Mouse (Mus musculus) neural tube, embryonic 14.5 days (tissue): ENCODE data around the gene Tgfbrap1. TPM values are rescaled to one million over a fixed set of nuclear protein-coding genes. Genes with fewer than 3 reads are reported as not detected.
A peak's percentile ranks its signal among the peaks of the same experiment; 100 is the strongest.

ENCODE experiments used
- ATAC-seq: fragments of 200-750 bp; cut with Nextera tagmentation; 2 replicates; pipeline ENCODE4 v1.8.0; 2017; ENCODE audit warnings: low read depth, mild to moderate bottlenecking, moderate TSS enrichment, moderate library complexity
- H3K27ac ChIP-seq: fragments of 300-500 bp; sonication (generic); 2 replicates; pipeline ENCODE4 v1.5.1; 2014; ENCODE audit warnings: low read depth, mild to moderate bottlenecking, control low read depth, low read length, moderate library complexity, mixed read lengths
- H3K27me3 ChIP-seq: fragments of 300-500 bp; sonication (generic); 2 replicates; pipeline ENCODE4 v1.6.1; 2014; ENCODE audit warnings: low read length; ENCODE audit not compliant: control insufficient read depth, insufficient read depth
- H3K36me3 ChIP-seq: fragments of 300-500 bp; sonication (generic); 2 replicates; pipeline ENCODE4 v1.6.1; 2014; ENCODE audit warnings: low read length, mixed read lengths; ENCODE audit not compliant: control insufficient read depth, insufficient read depth
- H3K4me1 ChIP-seq: fragments of 300-500 bp; sonication (generic); 2 replicates; pipeline ENCODE4 v1.6.1; 2014; ENCODE audit warnings: low read length; ENCODE audit not compliant: control insufficient read depth, insufficient read depth
- H3K4me2 ChIP-seq: fragments of 300-500 bp; sonication (generic); 2 replicates; pipeline ENCODE4 v1.6.1; 2014; ENCODE audit warnings: mild to moderate bottlenecking, low read depth, low read length, control low read depth
- H3K4me3 ChIP-seq: fragments of 300-500 bp; sonication (generic); 2 replicates; pipeline ENCODE4 v1.5.1; 2014; ENCODE audit warnings: low read depth, low read length, control low read depth, mixed read lengths
- H3K9ac ChIP-seq: fragments of 300-500 bp; sonication (generic); replicated peaks from 2 replicates; pipeline ENCODE4 v1.6.1; 2014; ENCODE audit warnings: low read depth, mild to moderate bottlenecking, control low read depth, low read length, mixed read lengths
- H3K9me3 ChIP-seq: fragments of 300-500 bp; sonication (generic); 2 replicates; pipeline ENCODE4 v1.6.1; 2016; ENCODE audit warnings: low read length; ENCODE audit not compliant: control insufficient read depth
- WGBS: fragments of 180-500 bp; shearing (Covaris S2); extraction: QIAGEN DNeasy Blood & Tissue Kit; methylation state at CpG from one replicate; pipeline ENCODE4 v1.1.7; 2014; 5-methylcytosine and 5-hydroxymethylcytosine counted together
- microRNA-seq: library from miRNA; unstranded; fragments of <30 nt; microRNA quantifications from one replicate; pipeline ENCODE4, GENCODE M21; 2016
- polyA plus RNA-seq: library from polyadenylated mRNA; unstranded; fragments of >200 nt; fragmentation: Nextera tagmentation; extraction: Ambion mirVana; gene quantifications from 2 replicates; pipeline ENCODE4 v1.2.1, GENCODE M21; 2014

Tgfbrap1 gene
- polyA plus RNA-seq, 1 experiment from 2014 or later: 22.3 TPM

GRCm38 (mm10) chr1:43010461-43010860 is 88.0 kb downstream of the Tgfbrap1 start:
- WGBS: 96% methylated on average over 4 of the region's 4 CpGs
- H3K4me1 ChIP-seq: no peaks in the 10 kb centered on the region
- H3K9ac ChIP-seq: no peak overlapping the region
- no peaks in the 10 kb centered on the region for H3K36me3 ChIP-seq
- no peaks in the 10 kb centered on the region for H3K9me3 ChIP-seq
- no peak overlapping the region for H3K4me2 ChIP-seq
- H3K4me3 ChIP-seq: no peak overlapping the region
- no peak overlapping the region for H3K27ac ChIP-seq
- H3K27me3 ChIP-seq: no peaks in the 10 kb centered on the region
- ATAC-seq: no peak

GRCm38 (mm10) chr1:43006524-43006923 is 91.9 kb downstream of the Tgfbrap1 start:
- no peak overlapping the region for H3K9ac ChIP-seq
- H3K27ac ChIP-seq: no peak overlapping the region
- H3K4me2 ChIP-seq: no peak overlapping the region
- no peaks in the 10 kb centered on the region for H3K9me3 ChIP-seq
- H3K27me3 ChIP-seq: no peaks in the 10 kb centered on the region
- no peak overlapping the region for H3K4me3 ChIP-seq
- no peaks in the 10 kb centered on the region for H3K4me1 ChIP-seq
- ATAC-seq: 0 out of 2 replicates have a peak, but pooled peaks have one; percentile 14
- no peaks in the 10 kb centered on the region for H3K36me3 ChIP-seq
- 84% methylated on average over 4 of the region's 4 CpGs for WGBS

GRCm38 (mm10) chr1:43006051-43006514 is 92.4 kb downstream of the Tgfbrap1 start:
- peak; percentile 94 for ATAC-seq
- H3K9me3 ChIP-seq: no peaks in the 10 kb centered on the region
- no peaks in the 10 kb centered on the region for H3K27me3 ChIP-seq
- no peak overlapping the region for H3K27ac ChIP-seq
- 42% methylated on average over 13 of the region's 13 CpGs for WGBS
- no peak overlapping the region for H3K4me2 ChIP-seq
- no peak overlapping the region for H3K4me3 ChIP-seq
- no peak overlapping the region for H3K9ac ChIP-seq
- no peaks in the 10 kb centered on the region for H3K4me1 ChIP-seq
- H3K36me3 ChIP-seq: no peaks in the 10 kb centered on the region

Small RNA genes lying within 50 kb of the gene (microRNA-seq; reads per million reads assigned to microRNA genes)
- gene Gm24001: not detected

Other genes with a start within 250 kb of the Tgfbrap1 start
- gene Mrps9, start 247.4 kb downstream of the Tgfbrap1 start, polyA plus RNA-seq: 35.8 and 41.4 TPM in 2 replicates
- gene Gpr45, start 145.8 kb downstream of the Tgfbrap1 start, polyA plus RNA-seq: 15.1 and 16.6 TPM in 2 replicates
- 43.4 and 51.6 TPM in 2 replicates for gene AI597479, start 73 bp upstream of the Tgfbrap1 start, polyA plus RNA-seq
- 29.0 and 29.9 TPM in 2 replicates for gene Fhl2, start 98.3 kb upstream of the Tgfbrap1 start, polyA plus RNA-seq